Comparison of ENCODE assay signal across 17 mouse cellular contexts in the genomic region with DNA sequence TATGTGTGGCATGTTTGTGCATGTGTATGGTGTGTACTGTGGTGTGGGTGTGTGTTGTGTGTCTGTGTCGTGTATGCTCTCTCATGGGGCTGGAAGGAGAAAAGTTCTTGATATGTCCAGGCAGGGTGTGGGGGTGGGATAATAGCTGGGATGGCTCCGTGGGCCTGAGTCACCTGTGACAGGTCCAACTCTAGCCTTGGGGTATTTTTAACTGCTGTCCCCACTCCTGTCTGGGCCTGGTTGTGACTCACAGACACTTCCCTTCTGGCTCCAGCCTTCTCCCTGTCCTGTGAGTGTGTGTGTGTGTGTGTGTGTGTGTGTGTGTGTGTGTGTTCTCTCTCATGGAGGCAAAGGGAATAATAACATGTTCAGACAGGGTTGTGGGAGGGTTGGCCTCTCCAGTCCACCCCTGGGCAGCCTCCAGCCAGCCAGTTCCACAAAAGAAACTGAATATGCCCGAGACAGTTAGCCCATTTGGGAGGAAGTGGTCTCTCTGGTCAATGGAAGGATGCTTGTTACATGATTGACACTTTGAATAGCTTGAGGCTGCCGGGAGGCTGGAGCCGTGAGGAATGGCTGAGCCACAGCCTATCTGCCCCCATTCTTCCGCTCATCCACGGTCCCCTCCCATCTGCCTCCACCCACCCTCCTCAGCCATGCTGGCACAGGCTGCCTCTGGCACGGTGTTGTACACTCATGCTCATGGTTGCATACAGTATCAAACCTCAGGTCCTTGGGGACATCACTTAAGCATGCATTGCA. TPM values are rescaled to one million over a fixed set of nuclear protein-coding genes. Genes with fewer than 3 reads are reported as not detected.
A peak's percentile ranks its signal among the peaks of the same experiment; 100 is the strongest.
DNase-seq lines count a peak whose midpoint lies in the region; ATAC-seq and TF ChIP-seq lines count a peak whose summit lies in the region.
"Had no signal": no experiment of that assay in that cellular context is flagged by ENCODE, and none has a peak within 500 bp of the region (broad histone marks: within the 10 kb centered on the region; RNA-seq: fewer than 3 reads in every experiment).

No protein-coding gene starts in this region.

- WGBS in lung, postnatal 0 days: 60% methylated on average over 8 of the region's 8 CpGs

- ATAC-seq in hematopoietic stem cell, adult 5-6 weeks (replicated peaks in 1 of 2; ENCODE audit: insufficient read depth in 1 of 2, low FRiP score in 2 of 2, low TSS enrichment in 1 of 2, low read depth in 1 of 2, poor library complexity in 2 of 2, severe bottlenecking in 2 of 2): peak; percentile 17 to 22; a peak in 1 of 4 replicates
- ATAC-seq in lung, postnatal 0 days: no peak
- ATAC-seq: Patski had no signal

- TF ChIP-seq EP300 in lung, postnatal 0 days (IDR thresholded peaks at IDR 0.05): no peak

- H3K4me3 ChIP-seq in lung, postnatal 0 days (ENCODE audit: low read depth, low read length): no peak overlapping the region

- no peaks in the 10 kb centered on the region for H3K36me3 ChIP-seq in lung, postnatal 0 days (ENCODE audit: insufficient read depth, low read length)

- no peaks in the 10 kb centered on the region for H3K4me1 ChIP-seq in lung, postnatal 0 days (ENCODE audit: insufficient read depth, low read depth, low read length)

- no peak overlapping the region for H3K4me2 ChIP-seq in lung, postnatal 0 days (replicated peaks; ENCODE audit: low read depth, low read length)

- no peak overlapping the region for H3K9ac ChIP-seq in lung, postnatal 0 days (replicated peaks; ENCODE audit: low read depth)
- H3K9ac ChIP-seq: liver, embryonic 14.5 days had no signal

- no peak overlapping the region for H3K27ac ChIP-seq in lung, postnatal 0 days (ENCODE audit: low read length)
- H3K27ac ChIP-seq: liver, embryonic 14.5 days had no signal

- no peaks in the 10 kb centered on the region for H3K9me3 ChIP-seq in lung, postnatal 0 days (ENCODE audit: low read length)

- peak; percentile 28 for DNase-seq in layer of hippocampus, adult 11-12 months (ENCODE audit: low spot score)
- DNase-seq in layer of hippocampus, adult 9-11 months: no peak
- peak; percentile 44 for DNase-seq in right cerebral cortex, adult 18-20 months
- no peak for DNase-seq in right cerebral cortex, postnatal 14 days
- peak; percentile 69 for DNase-seq in Muller cell, postnatal 12 days (ENCODE audit: inconsistent ontology term)
- no peak for DNase-seq in lung, postnatal 0 days (ENCODE audit: low spot score)
- DNase-seq: cerebellum, adult 9-10 months; embryo, embryonic 11 days; heart, adult 18-20 months; heart, postnatal 10 days; kidney, adult 8-10 months; lung, postnatal 36 days had no signal

- H3K27me3 ChIP-seq in lung, postnatal 0 days (replicated peaks; ENCODE audit: insufficient read depth, low read length): no peaks in the 10 kb centered on the region
- H3K27me3 ChIP-seq: Patski had no signal

- no peak for TF ChIP-seq CTCF in lung, postnatal 0 days (IDR thresholded peaks at IDR 0.05)

RNA-seq across cellular contexts. Expression of gene Rasa4, which starts 10.7 kb away (rescaled TPM):
- 25.2 and 27.2 TPM in 2 replicates for total RNA-seq in hematopoietic stem cell, adult 5-6 weeks (2017)
- 2.0 and 2.8 TPM in 2 replicates for polyA plus RNA-seq in lung, postnatal 0 days (2015; fragmentation: Nextera tagmentation; extraction: Ambion mirVana)

RNA-seq across cellular contexts. Expression of gene Polr2j, which starts 22.0 kb away (rescaled TPM):
- total RNA-seq in hematopoietic stem cell, adult 5-6 weeks (2017): 73.1 and 96.1 TPM in 2 replicates
- polyA plus RNA-seq in lung, postnatal 0 days (2015; fragmentation: Nextera tagmentation; extraction: Ambion mirVana): 175 and 184 TPM in 2 replicates

RNA-seq across cellular contexts. Expression of gene Upk3bl, which starts 40.1 kb away (rescaled TPM):
- total RNA-seq in hematopoietic stem cell, adult 5-6 weeks (2017): not detected in 2 replicates
- 1.1 and 1.2 TPM in 2 replicates for polyA plus RNA-seq in lung, postnatal 0 days (2015; fragmentation: Nextera tagmentation; extraction: Ambion mirVana)
- total RNA-seq: CH12.LX; heart, adult 18-20 months; heart, postnatal 10 days; left cerebral cortex, postnatal 36 days had no signal

RNA-seq across cellular contexts. Expression of gene Lrwd1, which starts 41.4 kb away (rescaled TPM):
- 26.8 and 40.3 TPM in 2 replicates for total RNA-seq in hematopoietic stem cell, adult 5-6 weeks (2017)
- 18.5 and 20.8 TPM in 2 replicates for polyA plus RNA-seq in lung, postnatal 0 days (2015; fragmentation: Nextera tagmentation; extraction: Ambion mirVana)

RNA-seq across cellular contexts. Expression of gene Alkbh4, which starts 41.5 kb away (rescaled TPM):
- 6.6 and 12.6 TPM in 2 replicates for total RNA-seq in hematopoietic stem cell, adult 5-6 weeks (2017)
- 13.5 and 13.9 TPM in 2 replicates for polyA plus RNA-seq in lung, postnatal 0 days (2015; fragmentation: Nextera tagmentation; extraction: Ambion mirVana)

Comparison
In these comparisons a context has a peak if more than half of its experiments do, and no peak if none do; other contexts are left out.
1. DNase-seq: peak in layer of hippocampus, adult 11-12 months (single experiment), right cerebral cortex, adult 18-20 months (single experiment) and Muller cell, postnatal 12 days (single experiment); none in layer of hippocampus, adult 9-11 months (single experiment), right cerebral cortex, postnatal 14 days (single experiment) and lung, postnatal 0 days (single experiment).